23 mouse cellular contexts compared by ENCODE assay signal in genomic region chr5:97203646-97204045, GRCm38 (mm10).
DNase-seq lines count a peak whose midpoint lies in the region; ATAC-seq and TF ChIP-seq lines count a peak whose summit lies in the region.
"Had no signal": no experiment of that assay in that cellular context is flagged by ENCODE, and none has a peak within 500 bp of the region (broad histone marks: within the 10 kb centered on the region; RNA-seq: fewer than 3 reads in every experiment).

No protein-coding gene starts in this region.

- H3K27ac ChIP-seq in cerebellum, adult 2 months (ENCODE audit: insufficient read depth, low read length) = peak overlapping the region; percentile 55; the same call in 1 of the 2 replicates
- no peak overlapping the region for H3K27ac ChIP-seq in midbrain, embryonic 15.5 days
- H3K27ac ChIP-seq in heart, embryonic 11.5 days (ENCODE audit: low read depth, low read length) = no peak overlapping the region
- H3K27ac ChIP-seq: embryonic facial prominence, embryonic 10.5 days; embryonic facial prominence, embryonic 13.5 days; forebrain, embryonic 12.5 days; forebrain, embryonic 15.5 days; heart, adult 2 months; heart, embryonic 10.5 days; hindbrain, embryonic 13.5 days; intestine, embryonic 15.5 days had no signal

- H3K36me3 ChIP-seq in midbrain, embryonic 15.5 days (replicated peaks) = no peaks in the 10 kb centered on the region
- no peaks in the 10 kb centered on the region for H3K36me3 ChIP-seq in heart, embryonic 11.5 days (ENCODE audit: control insufficient read depth, insufficient read depth, low read length)
- H3K36me3 ChIP-seq: embryonic facial prominence, embryonic 10.5 days; embryonic facial prominence, embryonic 13.5 days; forebrain, embryonic 12.5 days; forebrain, embryonic 15.5 days; G1E; heart, embryonic 10.5 days; hindbrain, embryonic 13.5 days; intestine, embryonic 15.5 days had no signal

- WGBS in cerebellum, adult 2 months = 98% methylated on average over 1 of the region's 1 CpGs
- 84% methylated on average over 1 of the region's 1 CpGs for WGBS in midbrain, embryonic 15.5 days
- 88% methylated on average over 1 of the region's 1 CpGs for WGBS in heart, embryonic 11.5 days (ENCODE audit: insufficient replicate concordance)

- H3K4me3 ChIP-seq in cerebellum, adult 2 months (replicated peaks; ENCODE audit: insufficient read depth, low read depth, low read length) = no peak overlapping the region
- no peak overlapping the region for H3K4me3 ChIP-seq in midbrain, embryonic 15.5 days
- H3K4me3 ChIP-seq in heart, embryonic 11.5 days (ENCODE audit: low read depth, low read length) = no peak overlapping the region
- H3K4me3 ChIP-seq: embryonic facial prominence, embryonic 10.5 days; embryonic facial prominence, embryonic 13.5 days; erythroblast, embryonic 14.5 days; forebrain, embryonic 12.5 days; forebrain, embryonic 15.5 days; heart, adult 2 months; heart, embryonic 10.5 days; hindbrain, embryonic 13.5 days; intestine, embryonic 15.5 days had no signal

- TF ChIP-seq POLR2A in cerebellum, adult 2 months (IDR thresholded peaks at IDR 0.05; ENCODE audit: borderline replicate concordance, insufficient read depth, low read length) = no peak

- H3K4me1 ChIP-seq in cerebellum, adult 2 months (ENCODE audit: control insufficient read depth, insufficient read depth, low read length) = peaks cover 17% of the 10 kb centered on the region
- H3K4me1 ChIP-seq in midbrain, embryonic 15.5 days = no peaks in the 10 kb centered on the region
- H3K4me1 ChIP-seq in heart, embryonic 11.5 days (ENCODE audit: control insufficient read depth, insufficient read depth, low read length) = no peaks in the 10 kb centered on the region
- H3K4me1 ChIP-seq: embryonic facial prominence, embryonic 10.5 days; embryonic facial prominence, embryonic 13.5 days; heart, embryonic 10.5 days; hindbrain, embryonic 13.5 days; intestine, embryonic 15.5 days had no signal

- H3K4me2 ChIP-seq in midbrain, embryonic 15.5 days = no peak overlapping the region
- no peak overlapping the region for H3K4me2 ChIP-seq in heart, embryonic 11.5 days
- H3K4me2 ChIP-seq: embryonic facial prominence, embryonic 13.5 days; forebrain, embryonic 12.5 days; forebrain, embryonic 15.5 days; hindbrain, embryonic 13.5 days; intestine, embryonic 15.5 days had no signal

- no peaks in the 10 kb centered on the region for H3K9me3 ChIP-seq in midbrain, embryonic 15.5 days
- no peaks in the 10 kb centered on the region for H3K9me3 ChIP-seq in heart, embryonic 11.5 days (replicated peaks; ENCODE audit: control insufficient read depth, low read length)
- H3K9me3 ChIP-seq: embryonic facial prominence, embryonic 10.5 days; embryonic facial prominence, embryonic 13.5 days; forebrain, embryonic 12.5 days; forebrain, embryonic 15.5 days; G1E; heart, embryonic 10.5 days; hindbrain, embryonic 13.5 days; intestine, embryonic 15.5 days had no signal

- H3K27me3 ChIP-seq in cerebellum, adult 2 months (ENCODE audit: control insufficient read depth, insufficient read depth, low read length) = no peaks in the 10 kb centered on the region
- no peaks in the 10 kb centered on the region for H3K27me3 ChIP-seq in midbrain, embryonic 15.5 days (replicated peaks)
- H3K27me3 ChIP-seq in heart, embryonic 11.5 days (ENCODE audit: control insufficient read depth, insufficient read depth, low read length) = no peaks in the 10 kb centered on the region
- H3K27me3 ChIP-seq: embryonic facial prominence, embryonic 13.5 days; forebrain, embryonic 12.5 days; forebrain, embryonic 15.5 days; intestine, embryonic 15.5 days had no signal

- no peak for TF ChIP-seq CTCF in cerebellum, adult 2 months (IDR thresholded peaks at IDR 0.05; ENCODE audit: borderline replicate concordance, insufficient read depth, low read depth, low read length)

- no peak for ATAC-seq in midbrain, embryonic 15.5 days (replicated peaks)
- ATAC-seq in heart, embryonic 11.5 days (replicated peaks; ENCODE audit: insufficient number of reproducible peaks, low FRiP score, low TSS enrichment) = no peak
- ATAC-seq: forebrain, embryonic 15.5 days; hindbrain, embryonic 16.5 days; intestine, embryonic 15.5 days; Patski had no signal

- DNase-seq in cerebellum, adult 2 months = no peak
- DNase-seq in cerebellum, adult 8-10 months = no peak
- peak; percentile 98 for DNase-seq in ES-CJ7 (ENCODE audit: low read depth, low spot score)
- peak; percentile 46 for DNase-seq in WW6 (ENCODE audit: low read depth, low spot score)
- DNase-seq: adrenal gland, postnatal 10 days; embryo, embryonic 11 days; gastrocnemius, postnatal 36 days; heart, adult 2 months; kidney, adult 11 months; kidney, adult 8-10 months had no signal

- H3K9ac ChIP-seq in midbrain, embryonic 15.5 days = no peak overlapping the region
- H3K9ac ChIP-seq in heart, embryonic 11.5 days (ENCODE audit: low read depth, low read length) = no peak overlapping the region
- H3K9ac ChIP-seq: embryonic facial prominence, embryonic 13.5 days; forebrain, embryonic 12.5 days; forebrain, embryonic 15.5 days; hindbrain, embryonic 13.5 days; intestine, embryonic 15.5 days had no signal

Comparison
In these comparisons a context has a peak if more than half of its experiments do, and no peak if none do; other contexts are left out.
1. DNase-seq: peak in ES-CJ7 (single experiment) and WW6 (single experiment); none in cerebellum, adult 2 months (0 of 2) and cerebellum, adult 8-10 months (single experiment).